ENCODE assay signal across 22 mouse cellular contexts in the genomic region with DNA sequence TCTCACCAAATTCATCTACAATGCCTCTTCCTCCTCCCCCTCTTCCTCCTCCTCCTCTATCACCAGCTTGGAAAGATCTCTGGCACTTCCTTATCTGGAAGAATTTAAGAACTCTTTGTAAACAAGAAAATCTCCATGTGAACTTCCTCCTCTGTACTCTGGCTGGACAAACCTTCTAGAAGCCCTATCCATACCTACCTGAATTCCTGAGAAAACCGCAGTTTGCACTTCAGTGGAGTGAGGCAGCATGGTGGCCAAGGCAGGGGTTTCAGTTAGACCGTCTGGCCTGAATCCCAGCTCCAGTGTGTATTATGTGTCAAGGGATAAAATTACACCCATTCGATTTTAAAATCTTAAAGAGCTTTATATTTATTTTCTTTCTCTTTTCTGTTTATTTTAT. TPM values are rescaled to one million over a fixed set of nuclear protein-coding genes. Genes with fewer than 3 reads are reported as not detected.
"Had no signal": no experiment of that assay in that cellular context is flagged by ENCODE, and none has a peak within 500 bp of the region (broad histone marks: within the 10 kb centered on the region; RNA-seq: fewer than 3 reads in every experiment).

No protein-coding gene starts in this region.

- H3K4me1 ChIP-seq: intestine, embryonic 15.5 days; limb, embryonic 13.5 days; midbrain, embryonic 12.5 days; neural tube, embryonic 15.5 days had no signal

- H3K9me3 ChIP-seq: intestine, embryonic 15.5 days; limb, embryonic 13.5 days; midbrain, embryonic 12.5 days; neural tube, embryonic 15.5 days had no signal

- ATAC-seq: intestine, embryonic 15.5 days; midbrain, embryonic 16.5 days had no signal

- H3K36me3 ChIP-seq: intestine, embryonic 15.5 days; limb, embryonic 13.5 days; midbrain, embryonic 12.5 days; neural tube, embryonic 15.5 days had no signal

- H3K4me2 ChIP-seq: intestine, embryonic 15.5 days; limb, embryonic 13.5 days; midbrain, embryonic 12.5 days; neural tube, embryonic 15.5 days had no signal

- H3K9ac ChIP-seq: intestine, embryonic 15.5 days; limb, embryonic 13.5 days; liver, embryonic 14.5 days; midbrain, embryonic 12.5 days; neural tube, embryonic 15.5 days had no signal

- H3K4me3 ChIP-seq: intestine, embryonic 15.5 days; layer of hippocampus, adult 2 months; limb, embryonic 13.5 days; megakaryocyte, embryonic 14.5 days; midbrain, embryonic 12.5 days; neural tube, embryonic 15.5 days had no signal

- DNase-seq: kidney, adult 18-20 months; kidney, postnatal 10 days; kidney, postnatal 4 days; left cerebral cortex, postnatal 4 days; right cerebral cortex, adult 18-20 months; right cerebral cortex, postnatal 25 days; thymus, postnatal 4 days had no signal

- H3K27ac ChIP-seq: intestine, embryonic 15.5 days; layer of hippocampus, adult 2 months; limb, embryonic 13.5 days; liver, embryonic 14.5 days; macrophage; midbrain, embryonic 12.5 days; neural tube, embryonic 15.5 days; stomach, postnatal 0 days had no signal

RNA-seq across cellular contexts. Expression of a gene that starts 22.9 kb away (rescaled TPM):
- total RNA-seq: layer of hippocampus, adult 2 months; left cerebral cortex, adult 18-20 months; left cerebral cortex, postnatal 4 days; liver, adult 2 months had no signal
- polyA plus RNA-seq: intestine, embryonic 15.5 days; kidney, embryonic 14.5 days; limb, embryonic 13.5 days; liver, adult 2 months; macrophage; midbrain, embryonic 12.5 days; midbrain, embryonic 16.5 days; neural tube, embryonic 11.5 days; neural tube, embryonic 15.5 days; small intestine, adult 2 months; stomach, postnatal 0 days had no signal
